Mouse (Mus musculus) thymus, adult 2 months (tissue): ENCODE data around the gene Slc12a8.

Source experiments
- CTCF ChIP-seq: fragments of 200-500 bp; IDR thresholded peaks from 2 replicates; pipeline ENCODE4 v1.5.1; 2012; ENCODE audit warnings: mild to moderate bottlenecking, control low read depth, low read length, moderate library complexity, borderline replicate concordance; ENCODE audit not compliant: control insufficient read depth, poor library complexity, insufficient read depth; ENCODE audit errors: extremely low read depth
- POLR2A ChIP-seq: fragments of 200-500 bp; IDR thresholded peaks from 2 replicates; pipeline ENCODE4 v1.6.1; 2012; ENCODE audit warnings: mild to moderate bottlenecking, low read length, control low read depth, moderate library complexity; ENCODE audit not compliant: control insufficient read depth, poor library complexity, insufficient read depth; ENCODE audit errors: extremely low read depth

DNA sequence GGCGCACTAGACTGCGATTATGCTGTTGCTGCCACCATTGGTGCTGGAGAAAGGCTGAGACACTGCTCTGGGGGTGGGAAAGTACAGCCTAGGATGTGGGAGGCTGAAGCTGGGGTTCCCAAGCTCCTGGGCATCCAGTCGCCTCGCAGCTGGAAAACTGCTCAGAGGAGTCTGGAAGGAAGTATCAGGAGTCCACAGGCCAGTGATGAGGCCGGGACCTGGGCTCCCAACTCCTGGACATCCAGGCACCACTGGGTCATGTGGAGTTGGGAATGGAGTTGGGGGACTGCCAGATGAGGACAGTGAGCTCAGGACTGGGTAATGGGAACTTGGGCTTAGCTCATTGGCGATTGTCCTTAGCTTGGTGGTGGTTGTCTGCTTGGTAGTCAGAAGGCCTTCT, 136.0 kb downstream of the Slc12a8 start:
- TF ChIP-seq CTCF (no peak), POLR2A (no peak)
